Mouse (Mus musculus) heart, embryonic 11.5 days (tissue): ENCODE data around the gene Gsto2. TPM values are rescaled to one million over a fixed set of nuclear protein-coding genes. Genes with fewer than 3 reads are reported as not detected.

Experiments used
- ATAC-seq: fragments of 200-750 bp; cut with Nextera tagmentation; replicated peaks from 2 replicates; pipeline ENCODE4 v1.8.0; 2017; ENCODE audit warnings: moderate library complexity; ENCODE audit not compliant: insufficient number of reproducible peaks, low FRiP score, low TSS enrichment
- H3K27ac ChIP-seq: fragments of 300-500 bp; sonication (generic); 2 replicates; pipeline ENCODE4 v1.5.1; 2014; ENCODE audit warnings: mild to moderate bottlenecking, low read depth, low read length
- H3K27me3 ChIP-seq: fragments of 300-500 bp; sonication (generic); 2 replicates; pipeline ENCODE4 v1.6.1; 2014; ENCODE audit warnings: mild to moderate bottlenecking, low read length, mixed read lengths; ENCODE audit not compliant: control insufficient read depth, insufficient read depth
- H3K36me3 ChIP-seq: fragments of 300-500 bp; sonication (generic); 2 replicates; pipeline ENCODE4 v1.6.1; 2014; ENCODE audit warnings: mild to moderate bottlenecking, low read length, moderate library complexity, mixed read lengths; ENCODE audit not compliant: control insufficient read depth, insufficient read depth
- H3K4me1 ChIP-seq: fragments of 300-500 bp; sonication (generic); 2 replicates; pipeline ENCODE4 v1.6.1; 2014; ENCODE audit warnings: low read length; ENCODE audit not compliant: control insufficient read depth, insufficient read depth
- H3K4me2 ChIP-seq: fragments of 300-500 bp; sonication (generic); 2 replicates; pipeline ENCODE4 v1.6.1; 2014; ENCODE audit warnings: mild to moderate bottlenecking, moderate library complexity
- H3K4me3 ChIP-seq: fragments of 300-500 bp; sonication (generic); 2 replicates; pipeline ENCODE4 v1.5.1; 2014; ENCODE audit warnings: low read depth, low read length
- H3K9ac ChIP-seq: fragments of 300-500 bp; sonication (generic); 2 replicates; pipeline ENCODE4 v1.6.1; 2014; ENCODE audit warnings: mild to moderate bottlenecking, low read depth, low read length, moderate library complexity
- H3K9me3 ChIP-seq: fragments of 300-500 bp; sonication (generic); replicated peaks from 2 replicates; pipeline ENCODE4 v1.6.1; 2016; ENCODE audit warnings: low read length; ENCODE audit not compliant: control insufficient read depth
- WGBS: fragments of 180-500 bp; shearing (Covaris S2); extraction: QIAGEN DNeasy Blood & Tissue Kit; methylation state at CpG from one replicate; pipeline ENCODE4 v1.1.7; 2014; ENCODE audit not compliant: insufficient replicate concordance; 5-methylcytosine and 5-hydroxymethylcytosine counted together
- polyA plus RNA-seq: library from polyadenylated mRNA; unstranded; fragments of >200 nt; fragmentation: Nextera tagmentation; extraction: Ambion mirVana; gene quantifications from 2 replicates; pipeline ENCODE4 v1.2.1, GENCODE M21; 2014

The Gsto2 gene
- polyA plus RNA-seq, 1 experiment from 2014 or later = 0.82 TPM

DNA sequence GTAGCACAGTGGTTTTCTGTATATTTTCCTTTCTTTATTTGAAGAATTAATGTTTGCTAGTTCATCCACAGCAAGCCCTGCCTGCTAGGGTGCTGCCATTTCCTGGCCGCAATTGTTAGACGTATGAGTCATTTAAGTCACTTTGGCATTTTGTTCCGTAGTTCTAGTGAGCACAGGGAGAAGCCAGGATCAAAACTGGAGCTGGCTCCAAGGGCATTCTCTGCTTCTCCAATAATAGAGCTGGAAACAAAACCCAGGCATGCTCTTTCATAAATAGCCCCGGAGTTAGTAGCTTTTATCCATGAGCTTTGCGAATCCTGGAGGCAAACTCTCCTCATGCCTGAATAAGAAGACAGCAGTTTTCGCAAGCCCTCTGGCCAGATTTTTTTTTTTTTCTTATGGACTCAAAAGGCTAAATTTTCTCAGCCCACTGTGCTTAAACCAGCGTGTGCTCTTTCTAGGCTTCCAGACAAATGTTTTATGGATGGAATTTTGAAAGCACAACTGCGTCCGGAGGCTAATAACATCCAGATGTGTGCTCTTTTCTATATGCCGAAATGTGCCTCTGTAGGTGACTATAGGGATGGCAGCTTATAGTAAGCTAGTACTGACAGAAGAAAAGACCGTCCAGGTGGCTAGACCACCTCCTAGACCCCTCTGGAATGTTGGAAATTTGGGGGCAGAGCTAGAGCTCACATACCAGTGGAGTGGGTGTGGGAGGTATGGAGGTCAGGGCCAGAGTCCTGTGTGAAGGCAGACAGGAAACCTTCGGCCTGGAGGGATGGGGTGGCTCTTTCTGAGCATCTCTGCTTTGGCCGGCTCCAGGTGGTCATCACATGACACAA is 11.2 kb upstream of the Gsto2 start:
- Histone ChIP-seq H3K9ac (peak overlapping the region; percentile 46; the same call in 1 of the 2 replicates), H3K36me3 (no peaks in the 10 kb centered on the region; the same call in 1 of the 2 replicates), H3K4me1 (peaks cover 4% of the 10 kb centered on the region; the same call in 1 of the 2 replicates), H3K4me2 (peak overlapping the region; percentile 98), H3K27ac (peak overlapping the region; percentile 35; the same call in 1 of the 2 replicates), H3K4me3 (peak overlapping the region; percentile 68), H3K27me3 (no peaks in the 10 kb centered on the region), H3K9me3 (no peaks in the 10 kb centered on the region)
- 21% methylated on average over 13 of the region's 13 CpGs for WGBS
- peak; percentile 61 for ATAC-seq

DNA sequence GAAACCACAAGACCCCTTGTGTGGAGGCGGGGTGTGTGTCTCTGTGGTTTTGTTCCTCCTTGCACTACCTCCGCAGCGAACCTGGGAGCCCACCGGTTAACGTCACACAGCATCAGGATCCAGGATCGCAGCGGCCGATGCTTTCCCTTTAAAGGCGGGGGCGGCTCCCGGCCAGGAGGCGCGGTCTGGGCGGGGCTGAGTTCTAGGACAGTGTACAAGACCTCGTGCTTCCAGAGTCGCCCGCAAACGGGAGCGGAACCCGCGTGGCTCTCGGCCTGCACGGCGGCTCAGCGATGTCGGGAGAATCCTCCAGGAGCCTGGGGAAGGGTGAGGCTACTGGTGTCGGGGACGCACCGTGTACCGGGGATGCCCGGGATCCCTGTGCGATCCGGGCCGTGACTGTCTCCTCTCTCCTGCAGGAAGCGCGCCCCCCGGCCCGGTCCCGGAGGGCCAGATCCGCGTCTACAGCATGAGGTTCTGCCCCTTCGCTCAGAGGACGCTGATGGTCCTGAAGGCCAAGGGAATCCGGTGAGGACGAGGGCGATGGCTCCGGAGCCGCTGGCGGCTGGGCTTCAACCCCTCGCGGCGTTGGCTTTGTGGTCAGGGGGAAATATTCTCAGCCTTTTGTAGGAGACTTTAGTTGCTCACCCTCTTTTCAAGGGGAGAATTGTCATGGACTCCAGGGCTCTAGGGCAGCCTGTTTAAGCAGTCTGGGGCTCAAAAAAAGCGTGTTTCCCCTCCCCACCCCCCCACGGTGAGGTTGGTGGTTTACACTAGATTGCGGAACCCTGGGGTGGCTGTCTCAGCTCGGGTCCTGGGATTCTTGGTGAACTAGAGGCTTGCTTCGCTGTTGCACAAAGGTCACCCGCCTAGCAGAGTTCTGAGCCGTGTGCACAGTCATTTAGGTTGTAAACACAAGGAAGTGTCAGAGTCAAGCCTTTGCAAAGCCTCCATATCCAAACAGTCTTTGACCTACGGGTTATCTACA is 10.2 kb upstream of the Gsto2 start, which contains the start of gene Gsto1:
Gene Gsto1, plus strand, starts transcription at position 175 of the 988 bp plus-strand sequence.
- ATAC-seq = peak; percentile 90
- Histone ChIP-seq H3K9ac (peak within 1 kb of the TSS; percentile 78), H3K4me2 (peak within 1 kb of the TSS; percentile 98), H3K27me3 (no peaks in the 10 kb centered on the region), H3K4me3 (peak within 1 kb of the TSS; percentile 68), H3K9me3 (no peaks in the 10 kb centered on the region), H3K27ac (peak within 1 kb of the TSS; percentile 36; the same call in 1 of the 2 replicates), H3K4me1 (peaks cover 4% of the 10 kb centered on the region; the same call in 1 of the 2 replicates), H3K36me3 (peaks cover 3% of the 10 kb centered on the region; the same call in 1 of the 2 replicates)
- WGBS = under 1% methylated on average over 60 of the region's 60 CpGs

DNA sequence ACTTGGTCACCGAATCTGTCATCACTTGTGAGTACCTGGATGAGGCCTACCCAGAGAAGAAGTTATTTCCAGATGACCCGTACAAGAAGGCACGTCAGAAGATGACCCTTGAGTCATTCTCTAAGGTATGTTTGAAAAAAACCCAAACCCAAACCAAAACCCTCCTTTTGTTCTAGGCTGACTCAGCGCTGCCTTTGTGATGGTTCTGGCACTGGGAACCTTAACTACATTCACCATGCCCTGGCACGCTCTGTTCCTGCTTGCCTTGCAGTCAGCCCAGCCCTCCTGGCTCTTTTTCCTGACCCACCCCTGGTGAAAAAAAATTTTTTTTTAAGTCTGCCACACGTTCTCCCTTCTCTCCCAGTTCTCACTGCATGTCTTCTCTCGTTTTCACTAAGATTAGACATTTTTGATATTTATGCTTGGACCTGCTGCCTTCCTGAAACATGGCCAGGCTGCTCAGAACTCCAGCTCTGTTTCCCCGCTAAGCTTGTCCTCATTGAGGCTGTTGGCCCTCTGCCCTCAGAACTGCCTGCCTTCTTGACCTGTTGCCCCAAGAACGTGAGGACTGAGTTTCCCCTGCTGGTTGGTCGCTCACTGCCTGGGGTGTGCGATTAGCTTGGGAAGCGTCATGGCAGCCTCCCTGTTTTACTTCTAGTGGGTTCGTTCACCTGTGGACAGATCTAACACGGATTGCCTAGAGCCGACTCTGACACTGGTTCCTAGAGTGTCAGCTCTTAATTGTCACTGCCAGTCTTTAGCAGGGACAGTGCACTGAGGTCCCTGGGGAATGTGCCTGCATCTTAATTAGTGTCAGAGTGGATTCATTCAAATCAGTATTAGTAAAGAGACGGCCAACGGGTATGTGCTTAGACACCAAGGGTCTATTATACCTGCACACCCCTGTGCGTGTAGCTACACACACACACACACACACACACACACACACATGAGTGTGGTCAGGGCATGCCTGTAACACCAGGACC is 7.1 kb upstream of the Gsto2 start:
- H3K4me2 ChIP-seq = no peak overlapping the region
- WGBS = 80% methylated on average over 18 of the region's 18 CpGs
- H3K36me3 ChIP-seq = peaks cover 3% of the 10 kb centered on the region; the same call in 1 of the 2 replicates
- H3K27me3 ChIP-seq = no peaks in the 10 kb centered on the region
- no peak overlapping the region for H3K9ac ChIP-seq
- no peak overlapping the region for H3K27ac ChIP-seq
- peaks cover 4% of the 10 kb centered on the region; the same call in 1 of the 2 replicates for H3K4me1 ChIP-seq
- H3K9me3 ChIP-seq = no peaks in the 10 kb centered on the region
- ATAC-seq = no peak
- no peak overlapping the region for H3K4me3 ChIP-seq

DNA sequence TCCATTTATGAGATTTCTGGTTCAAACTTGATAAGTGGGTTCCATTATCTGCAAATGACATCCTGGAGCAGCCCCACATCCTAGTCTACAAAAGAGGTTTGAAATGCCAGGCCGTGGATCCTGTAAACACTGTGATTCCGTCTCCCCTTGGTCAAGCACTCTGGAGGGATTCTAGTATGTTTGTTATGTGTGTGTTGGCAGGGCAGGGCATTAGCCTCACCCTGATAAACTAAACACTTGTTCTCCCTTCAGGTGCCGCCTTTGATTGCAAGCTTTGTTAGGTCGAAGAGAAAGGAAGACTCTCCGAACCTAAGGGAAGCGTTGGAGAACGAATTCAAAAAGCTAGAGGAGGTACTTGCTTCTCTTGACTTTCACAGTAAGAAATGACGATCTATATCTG is 6.2 kb upstream of the Gsto2 start:
- Histone ChIP-seq H3K27me3 (no peaks in the 10 kb centered on the region), H3K36me3 (peaks cover 3% of the 10 kb centered on the region; the same call in 1 of the 2 replicates), H3K9ac (no peak overlapping the region), H3K27ac (no peak overlapping the region), H3K9me3 (no peaks in the 10 kb centered on the region), H3K4me1 (peaks cover 4% of the 10 kb centered on the region; the same call in 1 of the 2 replicates), H3K4me3 (no peak overlapping the region), H3K4me2 (no peak overlapping the region)
- ATAC-seq = no peak
- 85% methylated on average over 8 of the region's 8 CpGs for WGBS

DNA sequence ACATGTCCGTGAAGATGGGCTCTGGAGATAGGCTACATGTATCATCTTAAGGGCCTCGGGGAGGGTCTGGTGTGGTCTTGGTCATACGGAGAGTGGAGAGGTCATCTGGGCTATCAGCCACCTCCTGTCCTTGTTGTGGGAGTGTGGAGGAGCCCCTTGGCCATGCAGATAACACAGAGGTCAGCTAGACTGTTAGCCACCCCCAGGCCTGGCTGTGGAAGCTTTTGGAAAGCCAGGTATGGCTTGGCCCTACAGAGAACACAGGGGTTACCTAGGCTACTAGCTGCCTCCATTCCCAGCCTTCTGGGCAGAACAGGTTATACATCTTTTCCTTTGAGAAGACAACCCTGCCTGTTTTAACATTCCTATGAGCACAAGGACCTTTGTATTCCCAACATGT is 2.8 kb upstream of the Gsto2 start:
- H3K4me2 ChIP-seq = no peak overlapping the region
- H3K27ac ChIP-seq = no peak overlapping the region
- H3K4me3 ChIP-seq = no peak overlapping the region
- 71% methylated on average over 3 of the region's 3 CpGs for WGBS
- H3K9me3 ChIP-seq = no peaks in the 10 kb centered on the region
- ATAC-seq = no peak
- no peaks in the 10 kb centered on the region; the same call in 1 of the 2 replicates for H3K4me1 ChIP-seq
- H3K27me3 ChIP-seq = no peaks in the 10 kb centered on the region
- peaks cover 3% of the 10 kb centered on the region; the same call in 1 of the 2 replicates for H3K36me3 ChIP-seq
- no peak overlapping the region for H3K9ac ChIP-seq

DNA sequence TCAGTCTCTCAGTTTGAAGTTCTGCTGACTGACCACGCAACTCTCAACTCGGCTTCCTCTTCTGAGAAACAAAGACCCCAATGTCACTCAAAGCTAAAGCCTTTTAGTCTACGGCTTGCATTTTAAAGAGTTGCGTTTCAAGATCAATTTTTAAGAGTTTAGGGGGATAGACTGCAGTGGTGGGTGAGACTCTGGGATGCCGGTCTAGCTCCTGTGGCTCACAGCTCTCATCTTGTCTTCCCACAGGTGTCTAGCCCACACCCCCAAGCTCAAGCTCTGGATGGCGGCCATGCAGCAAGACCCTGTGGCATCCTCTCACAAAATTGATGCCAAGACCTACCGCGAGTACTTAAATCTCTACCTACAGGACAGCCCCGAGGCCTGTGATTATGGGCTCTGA is 1.3 kb upstream of the Gsto2 start:
- no peak overlapping the region for H3K4me2 ChIP-seq
- 93% methylated on average over 9 of the region's 9 CpGs for WGBS
- H3K9me3 ChIP-seq = no peaks in the 10 kb centered on the region
- no peaks in the 10 kb centered on the region for H3K27me3 ChIP-seq
- no peak overlapping the region for H3K9ac ChIP-seq
- no peak overlapping the region for H3K4me3 ChIP-seq
- H3K4me1 ChIP-seq = no peaks in the 10 kb centered on the region; the same call in 1 of the 2 replicates
- H3K36me3 ChIP-seq = 0 out of 2 replicates have a peak, but pooled peaks cover 3% of the 10 kb centered on the region
- no peak for ATAC-seq
- no peak overlapping the region for H3K27ac ChIP-seq

DNA sequence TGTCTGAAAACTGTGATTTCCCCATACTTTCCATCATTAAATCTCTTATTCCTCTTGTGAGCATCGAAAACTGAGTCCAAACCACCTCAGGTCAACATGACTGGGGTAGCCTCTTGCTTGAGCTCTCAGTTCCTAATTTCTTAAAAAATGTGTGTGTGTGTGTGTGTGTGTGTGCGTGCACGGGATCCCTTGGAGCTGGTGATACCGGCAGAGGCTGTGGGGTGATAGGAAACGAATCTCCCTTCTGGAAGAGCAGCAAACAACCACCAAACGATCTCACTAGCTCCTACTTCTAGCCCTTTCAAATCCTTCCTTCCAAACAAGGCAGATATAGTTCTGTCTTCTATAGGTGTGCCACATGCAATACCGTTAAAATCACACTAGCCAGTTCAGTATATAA is 613 bp upstream of the Gsto2 start:
- Histone ChIP-seq H3K4me1 (no peaks in the 10 kb centered on the region; the same call in 1 of the 2 replicates), H3K27ac (no peak overlapping the region), H3K9me3 (no peaks in the 10 kb centered on the region), H3K36me3 (no peaks in the 10 kb centered on the region), H3K4me3 (peak overlapping the region; percentile 71), H3K27me3 (no peaks in the 10 kb centered on the region), H3K4me2 (peak overlapping the region; percentile 79), H3K9ac (peak overlapping the region; percentile 90)
- 77% methylated on average over 7 of the region's 7 CpGs for WGBS
- no peak for ATAC-seq
